In genomic region chr11:53662794-53663674, GRCm38 (mm10) we compare ENCODE assay signal across 16 mouse cellular contexts. TPM values are rescaled to one million over a fixed set of nuclear protein-coding genes. Genes with fewer than 3 reads are reported as not detected.
DNase-seq lines count a peak whose midpoint lies in the region.
"Had no signal": no experiment of that assay in that cellular context is flagged by ENCODE, and none has a peak within 500 bp of the region (broad histone marks: within the 10 kb centered on the region; RNA-seq: fewer than 3 reads in every experiment).

No protein-coding gene starts in this region.

- WGBS in macrophage (ENCODE audit: missing documents): 28% methylated on average over 14 of the region's 14 CpGs
- 89% methylated on average over 14 of the region's 14 CpGs for WGBS in forebrain, embryonic 10.5 days

- peak overlapping the region; percentile 56 for H3K27ac ChIP-seq in macrophage
- no peak overlapping the region for H3K27ac ChIP-seq in forebrain, embryonic 10.5 days
- H3K27ac ChIP-seq: embryonic facial prominence, embryonic 12.5 days; hindbrain, embryonic 14.5 days had no signal

- peaks cover 24% of the 10 kb centered on the region for H3K36me3 ChIP-seq in macrophage (ENCODE audit: inconsistent target)
- peaks cover 44% of the 10 kb centered on the region for H3K36me3 ChIP-seq in forebrain, embryonic 10.5 days (replicated peaks)

- no peak overlapping the region for H3K4me3 ChIP-seq in macrophage (ENCODE audit: inconsistent target)
- no peak overlapping the region for H3K4me3 ChIP-seq in forebrain, embryonic 10.5 days
- H3K4me3 ChIP-seq: embryonic facial prominence, embryonic 12.5 days had no signal

- H3K79me2 ChIP-seq in macrophage (ENCODE audit: inconsistent target): peaks cover 3% of the 10 kb centered on the region; the same call in 1 of the 2 replicates

- no peaks in the 10 kb centered on the region for H3K9me3 ChIP-seq in forebrain, embryonic 10.5 days
- H3K9me3 ChIP-seq: embryonic facial prominence, embryonic 12.5 days had no signal

- DNase-seq in frontal cortex, adult 2 months (ENCODE audit: extremely low spot score in 1 of 2, low spot score in 1 of 2): peak; percentile 48 to 73
- DNase-seq in frontal cortex, postnatal 14 days (ENCODE audit: low spot score in 2 of 2): no peak
- peak; percentile 35 for DNase-seq in CD4-positive, CD25-positive, alpha-beta regulatory T cell, adult 2 months (ENCODE audit: low read depth, low spot score)
- peak; percentile 43 for DNase-seq in cerebellum, postnatal 14 days
- DNase-seq in forebrain, embryonic 10.5 days (ENCODE audit: extremely low spot score, low spot score): no peak
- no peak for DNase-seq in thymus, postnatal 0 days (ENCODE audit: low spot score)
- no peak for DNase-seq in adrenal gland, adult 18-20 months (ENCODE audit: low spot score in 2 of 2)
- DNase-seq: adrenal gland, adult 8-10 months; gastrocnemius, postnatal 14 days had no signal

- H3K27me3 ChIP-seq in forebrain, embryonic 10.5 days (ENCODE audit: poor library complexity, severe bottlenecking): no peaks in the 10 kb centered on the region
- H3K27me3 ChIP-seq: embryonic facial prominence, embryonic 12.5 days had no signal

- no peaks in the 10 kb centered on the region for H3K4me1 ChIP-seq in forebrain, embryonic 10.5 days
- H3K4me1 ChIP-seq: embryonic facial prominence, embryonic 12.5 days had no signal

RNA-seq across cellular contexts. Expression of gene Il13, which starts 28.5 kb away (rescaled TPM):
- polyA plus RNA-seq in frontal cortex, adult 2 months (2012; rRNA removed): not detected in 2 replicates
- not detected for total RNA-seq in macrophage (2018; cell fraction: chromatin; rRNA removed)
- not detected for total RNA-seq in macrophage (2018; cell fraction: cytosol; rRNA removed)
- total RNA-seq in macrophage (2018; cell fraction: nucleus; rRNA removed): not detected
- not detected in 3 replicates for polyA plus RNA-seq in macrophage (2018)
- polyA plus RNA-seq in forebrain, embryonic 10.5 days (2016; fragmentation: Nextera tagmentation; extraction: Ambion mirVana): not detected in 2 replicates
- 1.0 and 1.3 TPM in 2 replicates for polyA plus RNA-seq in thymus, postnatal 0 days (2015; fragmentation: Nextera tagmentation; extraction: Ambion mirVana)
- not detected for total RNA-seq in adrenal gland, adult 18-20 months (2021)
- total RNA-seq: adrenal gland, adult 8-10 months; gastrocnemius, postnatal 14 days; layer of hippocampus, adult 18-20 months; midbrain, postnatal 0 days had no signal
- polyA plus RNA-seq: embryonic facial prominence, embryonic 12.5 days; hindbrain, embryonic 14.5 days; liver, embryonic 16.5 days; midbrain, postnatal 0 days had no signal

RNA-seq across cellular contexts. Expression of gene Rad50, which starts 44.1 kb away (rescaled TPM):
- 6.9 and 7.1 TPM in 2 replicates for polyA plus RNA-seq in frontal cortex, adult 2 months (2012; rRNA removed)
- total RNA-seq in macrophage (2018; cell fraction: chromatin; rRNA removed): 10 to 100 TPM; 10.6 to 72.6 (median 35.5) TPM
- 10 to 100 TPM in 24 of 26 experiments, 1 to 10 TPM in 2; 8.4 to 19.4 (median 16.1) TPM for total RNA-seq in macrophage (2018; cell fraction: cytosol; rRNA removed)
- total RNA-seq in macrophage (2018; cell fraction: nucleus; rRNA removed): 10 to 100 TPM; 10.5 to 43.0 (median 21.8) TPM
- polyA plus RNA-seq in macrophage (2018): 13.3 to 30.3 TPM (median 19.0 TPM) in 3 replicates
- 27.4 and 27.8 TPM in 2 replicates for polyA plus RNA-seq in forebrain, embryonic 10.5 days (2016; fragmentation: Nextera tagmentation; extraction: Ambion mirVana)
- 40.0 and 44.8 TPM in 2 replicates for polyA plus RNA-seq in thymus, postnatal 0 days (2015; fragmentation: Nextera tagmentation; extraction: Ambion mirVana)
- 10 to 100 TPM in 1 of 2 experiments, 1 to 10 TPM in 1; 8.3 to 12.0 TPM for total RNA-seq in adrenal gland, adult 18-20 months (2021)

RNA-seq across cellular contexts. Expression of gene Il4, which starts 44.6 kb away (rescaled TPM):
- not detected in 2 replicates for polyA plus RNA-seq in frontal cortex, adult 2 months (2012; rRNA removed)
- not detected for total RNA-seq in macrophage (2018; cell fraction: chromatin; rRNA removed)
- 1 to 10 TPM in 2 of 26 experiments, under 1 TPM in 20, not detected in 4; 0.24 to 1.3 (median 0.57) TPM for total RNA-seq in macrophage (2018; cell fraction: cytosol; rRNA removed)
- 1 to 10 TPM in 2 of 26 experiments, not detected in 24; 1.2 TPM for total RNA-seq in macrophage (2018; cell fraction: nucleus; rRNA removed)
- 0.53 to 1.6 TPM in 2 of 3 replicates, not detected in the other for polyA plus RNA-seq in macrophage (2018)
- 0.77 and 0.96 TPM in 2 replicates for polyA plus RNA-seq in forebrain, embryonic 10.5 days (2016; fragmentation: Nextera tagmentation; extraction: Ambion mirVana)
- polyA plus RNA-seq in thymus, postnatal 0 days (2015; fragmentation: Nextera tagmentation; extraction: Ambion mirVana): 1.2 and 1.5 TPM in 2 replicates
- not detected for total RNA-seq in adrenal gland, adult 18-20 months (2021)
- total RNA-seq: adrenal gland, adult 8-10 months; gastrocnemius, postnatal 14 days; layer of hippocampus, adult 18-20 months; midbrain, postnatal 0 days had no signal
- polyA plus RNA-seq: testis, adult 2 months had no signal

RNA-seq across cellular contexts. Expression of gene Il5, which starts 57.6 kb away (rescaled TPM):
- 0.21 and 0.44 TPM in 2 replicates for polyA plus RNA-seq in frontal cortex, adult 2 months (2012; rRNA removed)
- total RNA-seq in macrophage (2018; cell fraction: chromatin; rRNA removed): not detected
- total RNA-seq in macrophage (2018; cell fraction: cytosol; rRNA removed): not detected
- under 1 TPM in 1 of 26 experiments, not detected in 25; 0.82 TPM for total RNA-seq in macrophage (2018; cell fraction: nucleus; rRNA removed)
- not detected in 3 replicates for polyA plus RNA-seq in macrophage (2018)
- 0.11 TPM in 1 of 2 replicates, not detected in the other for polyA plus RNA-seq in forebrain, embryonic 10.5 days (2016; fragmentation: Nextera tagmentation; extraction: Ambion mirVana)
- 0.55 and 0.81 TPM in 2 replicates for polyA plus RNA-seq in thymus, postnatal 0 days (2015; fragmentation: Nextera tagmentation; extraction: Ambion mirVana)
- not detected for total RNA-seq in adrenal gland, adult 18-20 months (2021)
- total RNA-seq: adrenal gland, adult 8-10 months; gastrocnemius, postnatal 14 days; layer of hippocampus, adult 18-20 months; midbrain, postnatal 0 days had no signal
- polyA plus RNA-seq: embryonic facial prominence, embryonic 12.5 days; hindbrain, embryonic 14.5 days; liver, embryonic 16.5 days had no signal

Comparison
In these comparisons a context has a peak if more than half of its experiments do, and no peak if none do; other contexts are left out.
1. DNase-seq: peak in frontal cortex, adult 2 months (2 of 2), CD4-positive, CD25-positive, alpha-beta regulatory T cell, adult 2 months (single experiment) and cerebellum, postnatal 14 days (2 of 2); none in frontal cortex, postnatal 14 days (0 of 2), forebrain, embryonic 10.5 days (single experiment), thymus, postnatal 0 days (single experiment) and adrenal gland, adult 18-20 months (0 of 2).